Mouse (Mus musculus) 416B (cell line): ENCODE measurements at regions not wholly inside any gene's neighbourhood (a gene's known extent, or its start where the extent isn't known, plus 50 kb on each side); places are given as distances from the start of the nearest gene placed in this dataset.
A peak's percentile ranks its signal among the peaks of the same experiment; 100 is the strongest.

ENCODE experiments used
- DNase-seq: peaks from one replicate; pipeline ENCODE4 v3.0.0; 2011; ENCODE audit warnings: low read depth

DNA sequence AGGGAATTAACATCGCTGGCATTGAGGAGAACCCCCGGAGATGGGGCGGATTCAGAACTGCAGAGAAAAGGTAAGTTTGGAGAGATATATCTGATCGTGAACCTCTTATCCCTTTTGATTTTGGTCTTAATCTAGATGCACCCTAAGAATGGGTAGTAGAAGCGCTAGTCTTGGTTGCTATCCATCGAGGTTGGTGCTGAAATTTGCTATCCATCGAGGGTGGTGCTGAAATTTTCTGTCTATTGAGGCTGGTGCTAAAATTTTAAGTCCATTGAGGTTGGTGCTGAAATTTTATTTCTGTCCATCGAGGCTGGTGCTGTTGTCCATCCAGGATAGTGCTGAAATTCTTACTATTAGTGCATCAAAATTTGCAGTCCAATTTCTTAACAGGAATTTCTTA is 80.4 kb downstream of the Scgb1b3 start:
- DNase-seq, result peak; percentile 17
